Mouse (Mus musculus) megakaryocyte progenitor cell, adult 5-6 weeks (primary cell): ENCODE measurements around the gene Sh3d21. TPM values are rescaled to one million over a fixed set of nuclear protein-coding genes. Genes with fewer than 3 reads are reported as not detected.

ENCODE experiments used
- ATAC-seq: replicated peaks from 2 replicates; pipeline ENCODE4 v1.8.0; 2016; ENCODE audit warnings: mild to moderate bottlenecking, moderate TSS enrichment, inconsistent platforms; ENCODE audit not compliant: poor library complexity
- total RNA-seq, 2 experiments: library from RNA; stranded (forward) in 1 of 2; stranded (reverse) in 1 of 2; fragments of 157-497, 149-512 nt in 1 of 2; fragments of 200-1000 nt in 1 of 2; gene quantifications; 2 replicates each; pipeline versions ENCODE4 v1.2.3 to v1.2.4; 2015 to 2017

Sh3d21 gene
- total RNA-seq, 2 experiments from 2014 or later, result 0.91 TPM; not detected in 1

- ATAC-seq, result no peak
Measured at GRCm38 (mm10) chr4:126111153-126111549, 52.1 kb downstream of the Sh3d21 start.

- peak; percentile 75 for ATAC-seq
Measured at GRCm38 (mm10) chr4:126110374-126111152, 52.7 kb downstream of the Sh3d21 start.

- ATAC-seq, result no peak
Measured at GRCm38 (mm10) chr4:126109613-126110373, 53.5 kb downstream of the Sh3d21 start.

GRCm38 (mm10) chr4:126108061-126108740 is 55.1 kb downstream of the Sh3d21 start:
- ATAC-seq, result no peak

- no peak for ATAC-seq
Measured at GRCm38 (mm10) chr4:126105131-126105783, 58.0 kb downstream of the Sh3d21 start.

- ATAC-seq, result no peak
Measured at GRCm38 (mm10) chr4:126104261-126105075, 58.8 kb downstream of the Sh3d21 start.

GRCm38 (mm10) chr4:126103590-126104068 is 59.7 kb downstream of the Sh3d21 start, which contains the start of gene Stk40:
TSS of gene Stk40 (plus strand) at chr4:126103957.
- ATAC-seq, result peak; percentile 78

- peak; percentile 80 for ATAC-seq
Measured at GRCm38 (mm10) chr4:126103057-126103581, 60.2 kb downstream of the Sh3d21 start.

GRCm38 (mm10) chr4:126102061-126102841 is 61.0 kb downstream of the Sh3d21 start:
- no peak for ATAC-seq

GRCm38 (mm10) chr4:126100764-126101163 is 62.5 kb downstream of the Sh3d21 start:
- no peak for ATAC-seq

Other genes with a start within 250 kb of the Sh3d21 start
- gene Csf3r, start 138.9 kb downstream of the Sh3d21 start, total RNA-seq (2015), result 118 and 119 TPM in 2 replicates
- 75.0 and 76.9 TPM in 2 replicates for gene Csf3r, start 138.9 kb downstream of the Sh3d21 start, total RNA-seq (2017)
- 196 and 200 TPM in 2 replicates for gene Mrps15, start 116.6 kb downstream of the Sh3d21 start, total RNA-seq (2015)
- 76.1 and 90.5 TPM in 2 replicates for gene Mrps15, start 116.6 kb downstream of the Sh3d21 start, total RNA-seq (2017)
- gene Oscp1, start 104.9 kb downstream of the Sh3d21 start, total RNA-seq (2015), result 13.5 and 15.5 TPM in 2 replicates
- 20.3 and 31.9 TPM in 2 replicates for gene Oscp1, start 104.9 kb downstream of the Sh3d21 start, total RNA-seq (2017)
- gene Lsm10, start 66.9 kb downstream of the Sh3d21 start, total RNA-seq (2015), result 20.4 and 25.1 TPM in 2 replicates
- gene Lsm10, start 66.9 kb downstream of the Sh3d21 start, total RNA-seq (2017), result 14.7 and 15.9 TPM in 2 replicates
- gene Stk40, start 59.5 kb downstream of the Sh3d21 start, total RNA-seq (2015), result 6.5 and 7.3 TPM in 2 replicates
- 5.9 and 6.0 TPM in 2 replicates for gene Stk40, start 59.5 kb downstream of the Sh3d21 start, total RNA-seq (2017)
- 0.12 and 0.94 TPM in 2 replicates for gene Eva1b, start 15.7 kb downstream of the Sh3d21 start, total RNA-seq (2015)
- gene Eva1b, start 15.7 kb downstream of the Sh3d21 start, total RNA-seq (2017), result 1.7 TPM in 1 of 2 replicates, not detected in the other
- gene Thrap3, start 39.3 kb upstream of the Sh3d21 start, total RNA-seq (2015), result 172 and 184 TPM in 2 replicates
- gene Thrap3, start 39.3 kb upstream of the Sh3d21 start, total RNA-seq (2017), result 286 and 377 TPM in 2 replicates
- 18.8 and 21.1 TPM in 2 replicates for gene Map7d1, start 92.9 kb upstream of the Sh3d21 start, total RNA-seq (2015)
- gene Map7d1, start 92.9 kb upstream of the Sh3d21 start, total RNA-seq (2017), result 35.8 and 39.6 TPM in 2 replicates
- gene Trappc3, start 98.8 kb upstream of the Sh3d21 start, total RNA-seq (2015), result 33.5 and 38.5 TPM in 2 replicates
- 54.6 and 61.8 TPM in 2 replicates for gene Trappc3, start 98.8 kb upstream of the Sh3d21 start, total RNA-seq (2017)
- gene Col8a2, start 123.3 kb upstream of the Sh3d21 start, total RNA-seq (2015), result not detected in 2 replicates
- gene Col8a2, start 123.3 kb upstream of the Sh3d21 start, total RNA-seq (2017), result not detected in 2 replicates
- 6.6 and 9.3 TPM in 2 replicates for gene Adprhl2, start 158.2 kb upstream of the Sh3d21 start, total RNA-seq (2015)
- gene Adprhl2, start 158.2 kb upstream of the Sh3d21 start, total RNA-seq (2017), result 27.9 and 34.4 TPM in 2 replicates
- gene Tekt2, start 162.2 kb upstream of the Sh3d21 start, total RNA-seq (2015), result not detected in 2 replicates
- not detected in 2 replicates for gene Tekt2, start 162.2 kb upstream of the Sh3d21 start, total RNA-seq (2017)